Mouse (Mus musculus) lung, adult 2 months (tissue): ENCODE measurements around the gene Ldah.

Experiments used
- CTCF ChIP-seq: fragments of 200-500 bp; IDR thresholded peaks from 2 replicates; pipeline ENCODE4 v1.5.1; 2011; ENCODE audit warnings: mild to moderate bottlenecking, low read length, control low read depth; ENCODE audit not compliant: insufficient read depth
- POLR2A ChIP-seq: fragments of 200-500 bp; IDR thresholded peaks from 2 replicates; pipeline ENCODE4 v1.6.1; 2011; ENCODE audit warnings: low read depth, mild to moderate bottlenecking, control low read depth, low read length, borderline replicate concordance; ENCODE audit errors: extremely low read depth

- TF ChIP-seq POLR2A (no peak), CTCF (no peak)
Measured at GRCm38 (mm10) chr12:8207578-8207977, 329 bp upstream of the Ldah start.
